Mouse (Mus musculus): Measurements from ENCODE around the gene Foxq1. TPM values are rescaled to one million over a fixed set of nuclear protein-coding genes. Genes with fewer than 3 reads are reported as not detected.
A peak's percentile ranks its signal among the peaks of the same experiment; 100 is the strongest.

The Foxq1 gene
- total RNA-seq (2018; cell fraction: chromatin; rRNA removed) = not detected
- total RNA-seq (2018; cell fraction: cytosol; rRNA removed) = under 1 TPM in 7 of 26 experiments, not detected in 19; under 0.01 to 0.05 (median 0.04) TPM
- under 1 TPM in 1 of 26 experiments, not detected in 25; 0.12 TPM for total RNA-seq (2018; cell fraction: nucleus; rRNA removed)
- polyA plus RNA-seq (2018) = not detected in 3 replicates

DNA sequence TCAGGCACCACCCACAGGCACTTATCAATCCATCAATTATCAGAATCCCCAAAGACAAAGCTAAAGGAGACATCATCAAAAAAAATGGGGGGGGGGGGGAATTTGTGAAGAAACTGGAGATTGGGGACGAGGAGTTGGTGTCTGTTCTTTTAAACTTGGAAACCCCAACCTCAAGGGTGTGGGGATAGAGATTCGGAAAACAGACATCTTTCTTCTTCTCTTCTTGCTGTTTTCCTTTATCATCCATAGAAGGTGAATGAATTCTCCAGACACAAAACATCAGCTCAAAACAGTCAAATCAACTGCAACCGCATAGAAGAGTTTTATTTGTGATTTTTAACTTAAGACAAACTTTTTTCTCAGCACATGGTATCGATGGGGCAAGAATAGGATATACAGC, at the start of gene Foxq1:
Gene Foxq1, plus strand, starts transcription at position 301 of the 400 bp plus-strand sequence.
- no peaks in the 10 kb centered on the region for H3K36me3 ChIP-seq (ENCODE audit: inconsistent target)
- WGBS (ENCODE audit: missing documents) = 82% methylated on average over 4 of the region's 4 CpGs
- no peak within 1 kb of the TSS for H3K27ac ChIP-seq
- H3K79me2 ChIP-seq (ENCODE audit: inconsistent target) = no peaks in the 10 kb centered on the region
- no peak within 1 kb of the TSS for H3K4me3 ChIP-seq (ENCODE audit: inconsistent target)

DNA sequence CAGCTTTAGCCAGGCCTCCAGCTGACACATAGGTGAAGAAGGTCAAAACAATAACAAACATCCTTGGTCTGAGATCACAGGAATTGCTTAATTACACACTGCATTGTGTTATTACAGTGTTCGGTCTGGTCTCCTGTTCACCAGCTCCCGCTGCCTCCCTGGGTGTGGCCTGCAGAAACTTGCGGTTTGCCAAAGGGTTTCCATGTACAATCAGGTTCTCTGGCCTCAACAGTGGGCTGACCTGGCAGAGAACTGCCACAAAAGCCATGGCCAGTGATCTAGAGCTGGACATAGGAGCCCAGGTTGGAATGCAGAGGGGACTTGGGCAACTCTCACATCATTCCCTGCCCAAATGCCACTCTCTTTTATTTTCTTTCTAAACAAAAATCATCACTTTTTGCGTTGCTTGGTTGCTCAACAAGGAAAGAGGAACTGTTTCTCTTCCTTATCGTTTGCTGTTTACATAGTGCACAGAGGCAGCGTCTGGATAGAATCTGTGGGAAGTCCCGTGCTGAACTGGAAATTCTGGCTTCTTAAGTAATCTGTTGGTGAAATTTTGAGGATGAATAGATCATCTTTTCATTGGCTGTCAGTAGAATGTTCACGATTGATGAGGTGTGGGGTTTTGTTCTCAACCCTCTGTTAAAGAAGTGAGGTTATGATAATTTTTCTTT, 49.3 kb upstream of the Foxq1 start:
- Histone ChIP-seq H3K36me3 (ENCODE audit: inconsistent target) (no peaks in the 10 kb centered on the region), H3K79me2 (ENCODE audit: inconsistent target) (no peaks in the 10 kb centered on the region), H3K4me3 (ENCODE audit: inconsistent target) (no peak overlapping the region), H3K27ac (no peak overlapping the region)
- 18% methylated on average over 8 of the region's 8 CpGs for WGBS (ENCODE audit: missing documents)

DNA sequence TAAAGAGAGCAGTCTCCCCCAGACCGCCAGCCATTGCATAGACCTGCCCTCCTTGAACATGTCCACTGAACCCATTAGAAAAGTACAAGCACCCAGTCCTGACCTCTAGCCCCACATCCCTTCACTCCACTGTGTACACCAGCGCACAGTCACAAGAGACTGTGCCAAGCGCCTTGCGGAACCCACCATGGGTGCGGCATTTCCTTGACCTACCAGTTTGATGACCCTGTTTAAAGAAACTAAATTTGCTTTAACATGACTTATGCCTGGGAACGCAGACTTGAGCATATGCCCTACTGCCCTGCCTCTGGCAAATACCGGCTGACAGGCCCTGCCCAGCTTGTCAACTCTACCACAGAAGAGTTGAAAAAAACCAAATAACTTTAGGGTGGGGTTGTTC, 40.7 kb upstream of the Foxq1 start:
- H3K27ac ChIP-seq = no peak overlapping the region
- 95% methylated on average over 7 of the region's 7 CpGs for WGBS (ENCODE audit: missing documents)

DNA sequence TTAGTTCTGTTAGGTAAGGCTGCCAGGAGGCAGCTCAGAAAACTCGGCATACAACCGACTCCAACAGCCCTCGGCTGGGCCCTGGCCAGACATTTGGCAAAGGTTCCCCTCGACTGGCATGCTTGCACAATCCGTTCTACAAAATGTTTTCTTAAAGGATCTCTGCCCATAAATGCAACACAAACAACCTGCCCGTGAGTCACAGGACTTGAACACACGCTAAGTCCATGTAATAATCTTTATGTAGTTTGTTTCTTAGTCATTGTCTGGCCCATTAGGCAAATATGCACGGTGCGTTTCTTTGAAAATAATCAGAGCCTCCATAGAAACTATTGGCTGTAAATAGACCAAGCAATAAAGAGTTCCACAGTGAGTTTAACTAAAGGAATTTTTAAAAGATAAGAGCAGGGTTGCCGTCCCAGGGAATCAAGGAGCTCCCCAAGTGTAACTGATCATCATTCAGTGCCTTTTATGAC, 37.5 kb upstream of the Foxq1 start:
- Histone ChIP-seq H3K79me2 (ENCODE audit: inconsistent target) (no peaks in the 10 kb centered on the region), H3K36me3 (ENCODE audit: inconsistent target) (no peaks in the 10 kb centered on the region), H3K27ac (no peak overlapping the region), H3K4me3 (ENCODE audit: inconsistent target) (no peak overlapping the region)
- 83% methylated on average over 10 of the region's 10 CpGs for WGBS (ENCODE audit: missing documents)

More for the DNA sequence above, 40.7 kb upstream of the Foxq1 start:
- H3K36me3 ChIP-seq (ENCODE audit: inconsistent target) = no peaks in the 10 kb centered on the region
- no peaks in the 10 kb centered on the region for H3K79me2 ChIP-seq (ENCODE audit: inconsistent target)
- no peak overlapping the region for H3K4me3 ChIP-seq (ENCODE audit: inconsistent target)

DNA sequence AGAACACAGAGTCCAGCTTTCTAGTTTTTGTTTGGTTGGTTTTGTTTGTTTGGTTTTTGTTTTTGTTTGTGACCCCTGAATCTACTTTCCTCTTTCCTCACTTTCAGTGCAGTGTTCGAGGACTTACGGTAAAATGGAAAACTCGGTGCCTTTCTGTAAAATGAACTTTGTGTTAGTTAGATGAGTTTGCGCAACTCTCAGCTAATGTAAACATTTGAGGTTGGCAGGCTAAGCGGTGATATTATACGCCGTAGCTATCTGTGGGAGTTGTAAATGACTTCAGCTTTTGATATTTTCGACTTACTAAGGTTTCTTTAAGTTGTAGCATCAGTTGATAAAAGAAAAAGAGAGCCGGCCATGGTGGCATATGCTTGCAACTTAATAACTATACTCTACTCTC, 37.0 kb upstream of the Foxq1 start:
- H3K27ac ChIP-seq = no peak overlapping the region
- 90% methylated on average over 9 of the region's 9 CpGs for WGBS (ENCODE audit: missing documents)
- H3K36me3 ChIP-seq (ENCODE audit: inconsistent target) = no peaks in the 10 kb centered on the region
- no peak overlapping the region for H3K4me3 ChIP-seq (ENCODE audit: inconsistent target)
- no peaks in the 10 kb centered on the region for H3K79me2 ChIP-seq (ENCODE audit: inconsistent target)

DNA sequence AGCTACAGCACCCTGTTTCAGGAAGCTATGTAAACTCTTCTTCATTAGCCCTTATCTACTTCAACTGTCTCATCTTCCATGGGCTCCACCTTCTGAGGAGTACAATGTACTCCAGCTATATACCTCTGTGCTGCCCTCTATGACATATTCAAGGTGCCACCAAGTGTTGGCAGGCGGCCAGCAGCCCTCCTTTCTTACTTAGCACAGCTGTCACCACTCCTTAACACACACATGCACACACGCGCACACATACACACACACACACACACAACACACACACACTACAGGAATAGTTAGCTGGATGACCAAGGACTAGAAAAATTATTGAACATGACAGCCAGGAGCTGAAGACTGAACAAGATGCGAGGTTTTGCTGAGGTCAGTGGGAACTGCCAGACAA, 31.0 kb upstream of the Foxq1 start:
- 96% methylated on average over 4 of the region's 4 CpGs for WGBS (ENCODE audit: missing documents)
- H3K27ac ChIP-seq = no peak overlapping the region
- no peak overlapping the region for H3K4me3 ChIP-seq (ENCODE audit: inconsistent target)
- no peaks in the 10 kb centered on the region for H3K79me2 ChIP-seq (ENCODE audit: inconsistent target)
- no peaks in the 10 kb centered on the region for H3K36me3 ChIP-seq (ENCODE audit: inconsistent target)

DNA sequence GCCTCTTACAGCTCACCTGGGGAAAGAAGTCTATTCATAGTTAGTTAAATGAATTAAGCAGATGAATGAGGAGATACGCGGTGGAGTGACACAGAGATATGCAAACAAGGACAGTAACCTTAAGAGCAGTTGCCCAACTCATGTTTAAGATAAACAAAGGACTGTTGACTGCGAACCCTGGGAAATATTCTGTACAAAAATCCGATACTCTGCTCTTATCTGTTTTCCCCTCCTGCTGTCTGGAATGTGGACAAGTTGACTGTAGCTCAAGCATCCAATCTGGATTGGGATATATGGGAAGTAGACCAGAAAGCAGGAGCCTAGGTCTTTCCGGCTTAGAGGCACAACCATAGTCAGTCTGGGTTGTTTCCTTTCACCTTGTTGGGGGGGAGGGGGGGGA, 24.7 kb upstream of the Foxq1 start:
- WGBS (ENCODE audit: missing documents) = 92% methylated on average over 5 of the region's 5 CpGs
- no peaks in the 10 kb centered on the region for H3K36me3 ChIP-seq (ENCODE audit: inconsistent target)
- no peak overlapping the region for H3K27ac ChIP-seq
- no peak overlapping the region for H3K4me3 ChIP-seq (ENCODE audit: inconsistent target)
- no peaks in the 10 kb centered on the region for H3K79me2 ChIP-seq (ENCODE audit: inconsistent target)

DNA sequence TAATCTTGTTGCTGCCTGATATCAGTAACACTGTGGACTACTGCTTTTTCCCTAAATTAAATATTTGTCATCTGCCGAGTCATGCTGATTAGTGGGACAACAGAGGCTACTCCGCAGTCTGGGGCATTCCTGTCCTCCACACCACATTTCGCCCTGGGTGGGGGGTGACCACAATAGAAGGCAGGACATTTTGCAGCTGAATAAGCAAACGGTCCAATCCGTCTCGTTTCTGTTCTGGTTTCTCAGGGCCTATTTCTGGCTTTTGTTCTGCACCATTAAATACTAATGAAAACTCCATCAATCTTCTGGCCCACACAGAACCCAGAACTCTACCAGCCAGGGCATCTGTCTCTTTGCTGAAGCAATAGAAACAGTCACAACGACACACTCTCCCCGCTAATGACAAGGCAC, 24.3 kb upstream of the Foxq1 start:
- WGBS (ENCODE audit: missing documents) = 42% methylated on average over 8 of the region's 8 CpGs
- H3K79me2 ChIP-seq (ENCODE audit: inconsistent target) = no peaks in the 10 kb centered on the region
- H3K27ac ChIP-seq = no peak overlapping the region

DNA sequence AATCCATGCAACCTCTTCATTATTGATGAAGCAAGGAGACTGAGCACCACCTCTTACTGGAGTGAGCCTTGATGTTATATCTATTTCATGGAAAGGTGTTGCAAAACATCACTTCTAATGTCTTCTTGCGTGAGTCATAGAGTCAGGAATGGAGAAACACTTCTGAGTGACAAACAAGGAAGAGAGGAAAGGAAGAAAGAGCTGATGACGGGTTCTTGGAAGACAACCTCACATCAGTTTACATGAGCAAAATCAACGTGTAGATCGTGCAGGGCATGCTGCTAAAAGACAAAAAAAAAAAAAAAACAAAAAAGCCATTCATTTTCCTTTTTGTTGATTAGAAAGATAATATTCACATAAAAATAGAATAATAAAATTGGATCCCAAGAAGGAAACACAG, 21.2 kb upstream of the Foxq1 start:
- H3K27ac ChIP-seq = no peak overlapping the region
- 83% methylated on average over 4 of the region's 4 CpGs for WGBS (ENCODE audit: missing documents)
- H3K36me3 ChIP-seq (ENCODE audit: inconsistent target) = no peaks in the 10 kb centered on the region
- H3K4me3 ChIP-seq (ENCODE audit: inconsistent target) = no peak overlapping the region
- H3K79me2 ChIP-seq (ENCODE audit: inconsistent target) = no peaks in the 10 kb centered on the region

More for the DNA sequence above, 24.3 kb upstream of the Foxq1 start:
- Histone ChIP-seq H3K4me3 (ENCODE audit: inconsistent target) (no peak overlapping the region), H3K36me3 (ENCODE audit: inconsistent target) (no peaks in the 10 kb centered on the region)

DNA sequence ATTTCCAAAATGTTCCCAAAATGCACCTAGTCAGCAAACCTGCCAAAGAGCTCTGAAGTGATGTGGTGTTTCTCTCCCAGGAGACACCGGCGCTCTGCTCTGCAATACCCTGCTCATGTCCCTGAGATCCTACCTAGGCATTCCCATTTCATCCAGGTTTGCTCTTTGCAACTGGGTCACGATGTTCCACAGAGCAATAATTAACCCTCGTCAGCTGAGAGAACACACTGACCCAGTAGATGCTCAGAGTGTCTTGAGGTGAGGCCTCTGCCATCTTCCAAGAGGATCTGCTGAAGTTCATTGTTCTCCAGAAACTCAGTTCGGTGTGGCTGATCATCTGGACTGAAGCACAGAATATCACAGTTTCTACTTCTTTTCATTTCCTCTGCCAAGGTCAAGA, 12.9 kb upstream of the Foxq1 start:
- Histone ChIP-seq H3K79me2 (ENCODE audit: inconsistent target) (no peaks in the 10 kb centered on the region), H3K4me3 (ENCODE audit: inconsistent target) (no peak overlapping the region), H3K27ac (no peak overlapping the region), H3K36me3 (ENCODE audit: inconsistent target) (no peaks in the 10 kb centered on the region)
- 92% methylated on average over 5 of the region's 5 CpGs for WGBS (ENCODE audit: missing documents)

DNA sequence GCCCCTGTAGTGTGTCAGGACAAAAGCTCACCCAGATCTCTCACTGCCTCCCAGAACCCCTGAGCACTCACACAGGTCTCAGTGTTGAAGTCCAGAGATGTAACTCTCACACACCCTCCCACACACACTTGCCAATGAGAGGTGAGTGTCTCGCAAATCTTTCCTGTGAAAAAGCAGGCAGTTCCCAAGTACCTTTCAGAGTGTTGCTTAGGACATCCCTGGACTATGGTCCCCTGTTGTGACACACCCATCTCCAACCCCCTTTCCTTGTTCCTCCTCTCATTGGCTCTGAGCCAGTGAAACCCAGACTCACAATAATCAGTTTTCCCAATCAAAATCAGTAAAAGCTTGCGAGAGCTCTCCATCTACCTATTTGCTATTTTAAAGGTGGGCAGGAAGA, 9.2 kb upstream of the Foxq1 start:
- Histone ChIP-seq H3K27ac (no peak overlapping the region), H3K4me3 (ENCODE audit: inconsistent target) (no peak overlapping the region), H3K79me2 (ENCODE audit: inconsistent target) (no peaks in the 10 kb centered on the region), H3K36me3 (ENCODE audit: inconsistent target) (no peaks in the 10 kb centered on the region)
- 76% methylated on average over 2 of the region's 2 CpGs for WGBS (ENCODE audit: missing documents)

DNA sequence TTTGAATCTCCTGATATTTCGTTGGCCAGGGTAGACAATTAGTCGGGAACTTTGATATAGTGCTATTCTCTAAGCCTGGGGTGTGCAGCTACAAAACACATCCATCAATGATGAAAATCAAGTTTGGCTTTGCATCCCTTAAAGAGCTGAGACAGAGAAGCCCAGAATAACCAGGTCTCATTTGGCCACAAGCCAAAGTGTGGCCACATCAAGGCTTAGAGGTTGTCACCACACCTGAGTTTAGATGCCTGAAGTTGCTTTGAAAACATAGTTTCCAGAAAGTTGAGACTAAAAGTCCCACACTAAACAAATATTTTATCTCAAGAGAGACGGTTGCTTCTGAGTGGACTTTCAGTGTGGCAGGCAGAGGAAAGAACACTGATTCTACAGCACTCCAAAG, 8.7 kb upstream of the Foxq1 start:
- 90% methylated on average over 3 of the region's 3 CpGs for WGBS (ENCODE audit: missing documents)
- no peak overlapping the region for H3K4me3 ChIP-seq (ENCODE audit: inconsistent target)
- H3K36me3 ChIP-seq (ENCODE audit: inconsistent target) = no peaks in the 10 kb centered on the region
- H3K79me2 ChIP-seq (ENCODE audit: inconsistent target) = no peaks in the 10 kb centered on the region
- H3K27ac ChIP-seq = no peak overlapping the region

DNA sequence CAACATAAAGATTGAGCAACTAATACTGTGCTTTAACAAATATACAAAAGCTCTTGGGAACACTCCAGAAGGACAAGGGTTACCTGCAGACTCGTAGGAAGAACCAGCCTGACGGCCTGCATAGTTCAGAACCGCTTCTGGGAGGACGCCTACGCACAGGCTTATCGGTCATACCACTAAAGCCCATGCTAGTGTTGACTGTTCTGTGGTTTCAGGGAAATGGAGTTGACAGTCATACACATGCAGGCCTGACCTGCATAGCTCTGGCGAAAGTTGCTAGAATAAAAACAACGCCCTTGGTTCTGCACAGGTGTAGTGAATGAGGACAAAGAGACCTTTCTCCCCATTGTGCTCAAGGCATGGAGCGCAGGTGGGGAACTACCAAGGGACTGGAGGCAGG, 8.3 kb upstream of the Foxq1 start:
- no peaks in the 10 kb centered on the region for H3K79me2 ChIP-seq (ENCODE audit: inconsistent target)
- H3K27ac ChIP-seq = no peak overlapping the region
- WGBS (ENCODE audit: missing documents) = 93% methylated on average over 9 of the region's 9 CpGs
- H3K4me3 ChIP-seq (ENCODE audit: inconsistent target) = no peak overlapping the region
- H3K36me3 ChIP-seq (ENCODE audit: inconsistent target) = no peaks in the 10 kb centered on the region

DNA sequence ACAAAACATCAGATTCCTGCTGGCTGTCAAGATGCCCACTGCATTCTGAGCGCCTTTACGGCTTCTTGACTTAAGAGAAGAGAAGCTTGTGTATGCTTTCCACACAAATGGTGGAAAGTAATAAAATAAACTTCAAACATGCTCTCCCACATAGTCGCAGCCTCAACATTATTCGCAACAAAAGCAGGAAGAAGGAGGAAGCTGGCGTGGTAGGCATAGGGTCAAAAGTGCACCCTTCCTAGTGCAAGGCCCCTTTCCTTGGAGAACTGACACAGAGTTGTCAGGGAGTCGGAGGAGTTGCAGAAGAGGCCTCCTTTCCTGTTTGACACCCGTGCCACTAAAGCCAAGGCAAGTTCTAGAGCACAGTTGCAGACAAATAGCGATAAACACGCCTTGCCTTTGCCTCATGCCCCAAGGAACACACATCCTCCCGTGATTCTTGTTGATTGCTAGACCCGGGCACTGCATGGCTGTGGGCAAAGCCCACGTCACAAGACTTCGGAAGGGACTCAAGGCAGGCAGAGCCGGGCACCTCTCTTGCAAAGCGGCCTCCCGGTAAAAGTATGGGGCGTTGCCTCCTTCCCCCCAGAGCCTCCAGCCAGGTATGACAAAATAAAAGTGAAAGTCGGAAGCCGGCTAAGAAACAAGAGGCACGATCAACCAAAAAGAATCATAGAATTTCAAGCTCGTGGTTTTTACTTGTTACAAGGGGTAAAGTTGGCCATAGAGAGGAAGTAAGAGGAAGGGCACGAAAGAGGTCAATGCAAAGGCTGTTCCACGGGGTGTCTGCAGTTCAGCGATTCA, 1.2 kb downstream of the Foxq1 start:
- Histone ChIP-seq H3K79me2 (ENCODE audit: inconsistent target) (no peaks in the 10 kb centered on the region), H3K4me3 (ENCODE audit: inconsistent target) (peak overlapping the region; percentile 12; the same call in 1 of the 2 replicates), H3K36me3 (ENCODE audit: inconsistent target) (no peaks in the 10 kb centered on the region), H3K27ac (no peak overlapping the region)
- WGBS (ENCODE audit: missing documents) = 5% methylated on average over 24 of the region's 24 CpGs

Measured in macrophage (primary cell).